Mouse (Mus musculus) lung, postnatal 0 days (tissue): ENCODE results near the gene Itga9.

Experiments used
- CTCF ChIP-seq: IDR thresholded peaks from 2 replicates; pipeline ENCODE4 v1.5.1; 2016; ENCODE audit warnings: antibody characterized with exemption, mild to moderate bottlenecking
- EP300 ChIP-seq: IDR thresholded peaks from 2 replicates; pipeline ENCODE4 v1.6.1; 2016; ENCODE audit warnings: antibody characterized with exemption, mild to moderate bottlenecking, control low read depth

DNA sequence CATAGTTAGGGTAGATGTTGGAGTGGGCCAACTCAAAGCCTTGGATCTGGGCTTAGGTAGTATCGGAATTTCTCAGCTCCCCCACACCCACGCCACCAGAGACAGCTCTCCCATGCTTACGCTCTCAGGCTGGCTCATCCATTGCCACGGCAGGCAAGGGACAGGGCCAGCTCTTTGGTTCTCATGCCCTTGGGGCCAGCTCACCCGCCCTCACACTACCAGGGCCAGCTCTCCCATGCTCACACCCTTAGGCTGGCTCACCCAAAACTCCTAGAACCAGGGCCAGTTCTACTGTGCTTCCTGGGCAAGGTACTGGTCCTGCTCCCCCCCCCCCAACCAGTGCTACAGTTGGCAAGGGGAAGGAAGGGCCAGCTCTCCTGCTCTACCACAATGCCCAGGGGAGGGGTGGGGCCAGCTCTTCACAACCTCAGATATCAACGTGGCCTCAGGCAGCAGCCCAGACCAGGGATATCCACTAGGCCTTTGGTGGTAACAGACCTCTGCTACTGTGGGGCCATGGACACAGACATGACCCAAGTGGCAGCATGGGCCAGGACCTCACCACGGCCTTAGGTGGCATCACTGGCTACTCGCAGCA, 69.2 kb downstream of the Itga9 start:
- TF ChIP-seq CTCF (no peak), EP300 (no peak)
